Comparison of ENCODE assay signal across 8 mouse cellular contexts in genomic region chr19:47918455-47919101, GRCm38 (mm10). TPM values are rescaled to one million over a fixed set of nuclear protein-coding genes. Genes with fewer than 3 reads are reported as not detected.
DNase-seq lines count a peak whose midpoint lies in the region; ATAC-seq and TF ChIP-seq lines count a peak whose summit lies in the region.

No protein-coding gene starts in this region.

- peak; percentile 54 for ATAC-seq in neural tube, embryonic 11.5 days (ENCODE audit: insufficient read depth, low FRiP score, low TSS enrichment)
- ATAC-seq in common myeloid progenitor, adult 5-6 weeks (replicated peaks; ENCODE audit: low read depth, poor library complexity, severe bottlenecking) = peak; percentile 63
- peak; percentile 53 to 60 for ATAC-seq in hematopoietic stem cell, adult 5-6 weeks (replicated peaks in 1 of 2; ENCODE audit: insufficient read depth in 1 of 2, low FRiP score in 2 of 2, low TSS enrichment in 1 of 2, low read depth in 1 of 2, poor library complexity in 2 of 2, severe bottlenecking in 2 of 2)
- ATAC-seq in liver, postnatal 0 days = peak; percentile 26
- ATAC-seq in neutrophil, adult 5-6 weeks (ENCODE audit: extremely low read depth, insufficient number of reproducible peaks, low FRiP score, poor library complexity, severe bottlenecking) = peak; percentile 27; the same call in 1 of the 2 replicates

- H3K9me3 ChIP-seq in neural tube, embryonic 11.5 days (ENCODE audit: control insufficient read depth, low read length) = no peaks in the 10 kb centered on the region
- no peaks in the 10 kb centered on the region for H3K9me3 ChIP-seq in liver, postnatal 0 days (ENCODE audit: low read length)

- peak overlapping the region; percentile 93 for H3K9ac ChIP-seq in neural tube, embryonic 11.5 days (ENCODE audit: low read length)
- peak overlapping the region; percentile 76 for H3K9ac ChIP-seq in liver, postnatal 0 days (replicated peaks)

- TF ChIP-seq CTCF in liver, postnatal 0 days (IDR thresholded peaks at IDR 0.05; ENCODE audit: low read depth) = no peak

- peak overlapping the region; percentile 80 for H3K4me3 ChIP-seq in neural tube, embryonic 11.5 days (ENCODE audit: low read depth, low read length)
- peak overlapping the region; percentile 66 for H3K4me3 ChIP-seq in liver, postnatal 0 days (ENCODE audit: low read depth, low read length)

- under 1% methylated on average over 29 of the region's 29 CpGs for WGBS in neural tube, embryonic 11.5 days
- WGBS in liver, postnatal 0 days (ENCODE audit: insufficient replicate concordance) = under 1% methylated on average over 29 of the region's 29 CpGs

- H3K27ac ChIP-seq in neural tube, embryonic 11.5 days (ENCODE audit: low read depth, low read length) = peak overlapping the region; percentile 89
- H3K27ac ChIP-seq in liver, postnatal 0 days (ENCODE audit: low read depth) = peak overlapping the region; percentile 88

- TF ChIP-seq EP300 in liver, postnatal 0 days (IDR thresholded peaks at IDR 0.05; ENCODE audit: low read depth) = no peak

- no peaks in the 10 kb centered on the region for H3K27me3 ChIP-seq in neural tube, embryonic 11.5 days (ENCODE audit: control insufficient read depth, insufficient read depth, low read length)
- H3K27me3 ChIP-seq in liver, postnatal 0 days (ENCODE audit: insufficient read depth, low read length) = no peaks in the 10 kb centered on the region

- no peak for DNase-seq in neural tube, embryonic 11.5 days (ENCODE audit: low spot score)
- DNase-seq in neural tube, embryonic 10.5 days (ENCODE audit: extremely low spot score, low spot score) = no peak
- DNase-seq in liver, postnatal 0 days = no peak
- no peak for DNase-seq in cerebellum, adult 11-12 months
- no peak for DNase-seq in cerebellum, postnatal 4 days (ENCODE audit: low spot score in 2 of 2)

- no peaks in the 10 kb centered on the region for H3K36me3 ChIP-seq in neural tube, embryonic 11.5 days (ENCODE audit: control insufficient read depth, insufficient read depth, low read length)
- no peaks in the 10 kb centered on the region for H3K36me3 ChIP-seq in liver, postnatal 0 days (replicated peaks; ENCODE audit: insufficient read depth, low read length)

- peak overlapping the region; percentile 79 for H3K4me2 ChIP-seq in neural tube, embryonic 11.5 days (ENCODE audit: low read depth)
- peak overlapping the region; percentile 77 for H3K4me2 ChIP-seq in liver, postnatal 0 days (ENCODE audit: low read depth, low read length)

- H3K4me1 ChIP-seq in neural tube, embryonic 11.5 days (ENCODE audit: control insufficient read depth, insufficient read depth, low read length) = peaks cover 9% of the 10 kb centered on the region
- peaks cover 11% of the 10 kb centered on the region; the same call in 1 of the 2 replicates for H3K4me1 ChIP-seq in liver, postnatal 0 days (ENCODE audit: insufficient read depth)

RNA-seq across cellular contexts. Expression of gene Cfap43, which starts 0.5 kb away (rescaled TPM):
- 0.09 and 0.19 TPM in 2 replicates for polyA plus RNA-seq in neural tube, embryonic 11.5 days (2014; fragmentation: Nextera tagmentation; extraction: Ambion mirVana)
- 0.15 TPM in 1 of 2 replicates, not detected in the other for total RNA-seq in common myeloid progenitor, adult 5-6 weeks (2017)
- 0.10 TPM in 1 of 2 replicates, not detected in the other for total RNA-seq in hematopoietic stem cell, adult 5-6 weeks (2017)
- 0.05 TPM in 1 of 2 replicates, not detected in the other for polyA plus RNA-seq in liver, postnatal 0 days (2015; fragmentation: Nextera tagmentation; extraction: Ambion mirVana)
- 0.23 and 0.49 TPM in 2 replicates for total RNA-seq in neutrophil, adult 5-6 weeks (2017)

RNA-seq across cellular contexts. Expression of gene Itprip, which starts 0.5 kb away (rescaled TPM):
- 15.4 and 15.8 TPM in 2 replicates for polyA plus RNA-seq in neural tube, embryonic 11.5 days (2014; fragmentation: Nextera tagmentation; extraction: Ambion mirVana)
- 13.6 and 16.1 TPM in 2 replicates for total RNA-seq in common myeloid progenitor, adult 5-6 weeks (2017)
- 18.6 and 33.0 TPM in 2 replicates for total RNA-seq in hematopoietic stem cell, adult 5-6 weeks (2017)
- polyA plus RNA-seq in liver, postnatal 0 days (2015; fragmentation: Nextera tagmentation; extraction: Ambion mirVana) = 2.4 and 2.8 TPM in 2 replicates
- total RNA-seq in neutrophil, adult 5-6 weeks (2017) = 74.8 and 79.2 TPM in 2 replicates

RNA-seq across cellular contexts. Expression of gene Cfap58, which starts 18.9 kb away (rescaled TPM):
- 0.11 TPM in 2 replicates for polyA plus RNA-seq in neural tube, embryonic 11.5 days (2014; fragmentation: Nextera tagmentation; extraction: Ambion mirVana)
- total RNA-seq in common myeloid progenitor, adult 5-6 weeks (2017) = not detected in 2 replicates
- total RNA-seq in hematopoietic stem cell, adult 5-6 weeks (2017) = not detected in 2 replicates
- polyA plus RNA-seq in liver, postnatal 0 days (2015; fragmentation: Nextera tagmentation; extraction: Ambion mirVana) = not detected in 2 replicates
- not detected in 2 replicates for total RNA-seq in neutrophil, adult 5-6 weeks (2017)

RNA-seq across cellular contexts. Expression of gene Gsto2, which starts 53.2 kb away (rescaled TPM):
- 0.99 and 1.3 TPM in 2 replicates for polyA plus RNA-seq in neural tube, embryonic 11.5 days (2014; fragmentation: Nextera tagmentation; extraction: Ambion mirVana)
- total RNA-seq in common myeloid progenitor, adult 5-6 weeks (2017) = not detected in 2 replicates
- not detected in 2 replicates for total RNA-seq in hematopoietic stem cell, adult 5-6 weeks (2017)
- polyA plus RNA-seq in liver, postnatal 0 days (2015; fragmentation: Nextera tagmentation; extraction: Ambion mirVana) = 0.25 and 0.39 TPM in 2 replicates
- 1.9 TPM in 1 of 2 replicates, not detected in the other for total RNA-seq in neutrophil, adult 5-6 weeks (2017)
